Mouse (Mus musculus) ES-CJ7 (cell line): ENCODE data around the gene Disc1.

Source experiments
- DNase-seq: peaks from one replicate; pipeline ENCODE4 v3.0.0; 2011; ENCODE audit warnings: low read depth, low spot score

Disc1 gene

GRCm38 (mm10) chr8:125301931-125302361, 248.0 kb downstream of the Disc1 start:
- DNase-seq, result no peak

- DNase-seq, result no peak
Observed at GRCm38 (mm10) chr8:125306665-125307064, 252.7 kb downstream of the Disc1 start.

GRCm38 (mm10) chr8:125309985-125310384, 256.0 kb downstream of the Disc1 start:
- DNase-seq, result no peak
